Mouse (Mus musculus) heart, postnatal 0 days (tissue): Measurements from ENCODE around the gene Adamts15.

Source experiments
- CTCF ChIP-seq: IDR thresholded peaks from 2 replicates; pipeline ENCODE4 v1.5.1; 2016; ENCODE audit warnings: antibody characterized with exemption, control low read depth, low read depth
- EP300 ChIP-seq: IDR thresholded peaks from 2 replicates; pipeline ENCODE4 v1.6.1; 2016; ENCODE audit warnings: antibody characterized with exemption, low read depth

- TF ChIP-seq CTCF, result no peak
- no peak for TF ChIP-seq EP300
Observed at GRCm38 (mm10) chr9:30964685-30965084, 42.4 kb upstream of the Adamts15 start.
